Comparison of ENCODE assay signal across 8 mouse cellular contexts in the genomic region with DNA sequence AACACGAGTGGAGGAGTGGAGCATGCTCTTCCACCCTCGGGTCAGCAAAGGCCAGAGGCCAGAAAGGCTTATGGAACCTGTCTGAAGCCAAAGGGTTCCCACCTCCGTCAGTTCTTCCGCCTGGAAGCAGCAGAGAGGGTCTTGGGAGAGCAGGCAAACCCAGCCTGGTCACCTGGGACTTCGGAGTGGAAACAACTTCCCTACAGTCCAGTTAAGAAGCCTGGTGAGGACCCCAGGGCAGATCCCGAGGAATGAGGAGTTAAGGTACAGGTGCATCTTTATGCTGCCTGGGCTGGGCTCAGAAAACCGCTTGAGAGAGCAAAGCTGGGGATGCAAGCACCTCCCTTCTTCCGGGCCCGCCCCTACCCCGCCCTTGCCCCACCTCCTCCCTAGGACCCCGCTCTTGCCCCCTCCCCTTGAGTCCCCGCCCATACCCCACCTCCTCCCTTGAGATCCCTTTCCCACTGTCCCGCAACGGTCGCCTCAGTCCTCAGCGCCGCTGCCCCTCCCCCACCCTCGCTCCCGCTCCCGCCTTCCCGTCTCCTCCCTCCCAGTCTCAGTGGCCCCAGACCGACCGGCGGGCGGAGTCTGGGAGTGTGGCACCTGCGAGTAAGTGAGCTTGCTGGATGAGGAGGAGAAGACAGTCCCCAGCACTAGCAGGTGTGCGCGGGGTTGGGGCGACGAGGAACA. TPM values are rescaled to one million over a fixed set of nuclear protein-coding genes. Genes with fewer than 3 reads are reported as not detected.
DNase-seq lines count a peak whose midpoint lies in the region; ATAC-seq lines count a peak whose summit lies in the region.

A gene (plus strand): TSS at position 450 of the 690 bp plus-strand sequence.

- H3K27me3 ChIP-seq in forebrain, embryonic 16.5 days (replicated peaks; ENCODE audit: control insufficient read depth, insufficient read depth, low read length) = no peaks in the 10 kb centered on the region
- no peaks in the 10 kb centered on the region for H3K27me3 ChIP-seq in hindbrain, embryonic 11.5 days (ENCODE audit: control insufficient read depth, insufficient read depth, low read length)

- H3K4me2 ChIP-seq in forebrain, embryonic 16.5 days (ENCODE audit: low read length) = peak within 1 kb of the TSS; percentile 74
- H3K4me2 ChIP-seq in hindbrain, embryonic 11.5 days (replicated peaks; ENCODE audit: low read depth, low read length) = peak within 1 kb of the TSS; percentile 69

- H3K27ac ChIP-seq in forebrain, embryonic 16.5 days (ENCODE audit: low read length) = peak within 1 kb of the TSS; percentile 69
- H3K27ac ChIP-seq in hindbrain, embryonic 11.5 days (ENCODE audit: low read depth, low read length) = 0 out of 2 replicates have a peak within 1 kb of the TSS, but pooled peaks have one; percentile 36

- no peaks in the 10 kb centered on the region for H3K36me3 ChIP-seq in forebrain, embryonic 16.5 days (ENCODE audit: control insufficient read depth, insufficient read depth)
- H3K36me3 ChIP-seq in hindbrain, embryonic 11.5 days (ENCODE audit: control insufficient read depth, insufficient read depth, low read length) = no peaks in the 10 kb centered on the region

- ATAC-seq in cerebellum, adult (ENCODE audit: insufficient number of reproducible peaks, low FRiP score, low TSS enrichment) = peak; percentile 80
- ATAC-seq in forebrain, embryonic 16.5 days = peak; percentile 74
- ATAC-seq in hindbrain, embryonic 11.5 days (ENCODE audit: low FRiP score) = peak; percentile 69

- WGBS in forebrain, embryonic 16.5 days = 1% methylated on average over 28 of the region's 30 CpGs
- under 1% methylated on average over 22 of the region's 30 CpGs for WGBS in hindbrain, embryonic 11.5 days

- peak; percentile 95 for DNase-seq in heart, adult 11 months
- no peak for DNase-seq in heart, adult 9 months (ENCODE audit: low spot score in 2 of 2)
- DNase-seq in hindbrain, embryonic 11.5 days (ENCODE audit: low spot score) = peak; percentile 89
- peak in 1 of 2 experiments; percentile 30 for DNase-seq in layer of hippocampus, postnatal 36 days
- DNase-seq in lung, postnatal 4 days = peak; percentile 63 to 76
- DNase-seq in right cerebral cortex, postnatal 25 days = peak; percentile 43

- H3K9me3 ChIP-seq in forebrain, embryonic 16.5 days (ENCODE audit: control insufficient read depth, low read length) = no peaks in the 10 kb centered on the region
- no peaks in the 10 kb centered on the region for H3K9me3 ChIP-seq in hindbrain, embryonic 11.5 days (ENCODE audit: control insufficient read depth, low read length)

- H3K4me1 ChIP-seq in forebrain, embryonic 16.5 days (replicated peaks; ENCODE audit: control insufficient read depth, insufficient read depth, low read length) = peaks cover 42% of the 10 kb centered on the region
- H3K4me1 ChIP-seq in hindbrain, embryonic 11.5 days (replicated peaks; ENCODE audit: control insufficient read depth, insufficient read depth, low read length) = peaks cover 4% of the 10 kb centered on the region

- peak within 1 kb of the TSS; percentile 70 for H3K9ac ChIP-seq in forebrain, embryonic 16.5 days (replicated peaks; ENCODE audit: low read depth, low read length)
- H3K9ac ChIP-seq in hindbrain, embryonic 11.5 days (ENCODE audit: low read depth, low read length) = peak within 1 kb of the TSS; percentile 72

- peak within 1 kb of the TSS; percentile 70 for H3K4me3 ChIP-seq in forebrain, embryonic 16.5 days (replicated peaks; ENCODE audit: low read length)
- H3K4me3 ChIP-seq in hindbrain, embryonic 11.5 days (ENCODE audit: low read depth, low read length) = peak within 1 kb of the TSS; percentile 45

RNA-seq across cellular contexts. Expression of the gene that starts here (rescaled TPM):
- 153 and 163 TPM in 2 replicates for polyA plus RNA-seq in forebrain, embryonic 16.5 days (2015; fragmentation: Nextera tagmentation; extraction: Ambion mirVana)
- polyA plus RNA-seq in hindbrain, embryonic 11.5 days (2014; fragmentation: Nextera tagmentation; extraction: Ambion mirVana) = 51.0 and 54.4 TPM in 2 replicates
- total RNA-seq in layer of hippocampus, postnatal 36 days (2021) = 100 to 1,000 TPM; 224 to 268 TPM

Comparison
In these comparisons a context has a peak if more than half of its experiments do, and no peak if none do; other contexts are left out.
1. DNase-seq: peak in heart, adult 11 months (single experiment), hindbrain, embryonic 11.5 days (single experiment), lung, postnatal 4 days (2 of 2) and right cerebral cortex, postnatal 25 days (single experiment); none in heart, adult 9 months (0 of 2).
2. Peak in every context shown above with its lines, with median percentiles within 50 percentile points of each other: ATAC-seq.